Mouse (Mus musculus) hindbrain, postnatal 0 days (tissue): ENCODE data around the gene Dock10. TPM values are rescaled to one million over a fixed set of nuclear protein-coding genes. Genes with fewer than 3 reads are reported as not detected.
A peak's percentile ranks its signal among the peaks of the same experiment; 100 is the strongest.

Experiments used
- ATAC-seq: fragments of 200-750 bp; cut with Nextera tagmentation; 2 replicates; pipeline ENCODE4 v1.8.0; 2017; ENCODE audit warnings: mild to moderate bottlenecking, moderate TSS enrichment, moderate library complexity
- DNase-seq: peaks from one replicate; pipeline ENCODE4 v3.0.0-alpha.2; 2015; ENCODE audit warnings: low spot score
- H3K27ac ChIP-seq: fragments of 300-500 bp; sonication (generic); 2 replicates; pipeline ENCODE4 v1.5.1; 2014; ENCODE audit warnings: mild to moderate bottlenecking
- H3K27me3 ChIP-seq: fragments of 300-500 bp; sonication (generic); 2 replicates; pipeline ENCODE4 v1.6.1; 2014; ENCODE audit warnings: low read length, mixed read lengths; ENCODE audit not compliant: insufficient read depth
- H3K36me3 ChIP-seq: fragments of 300-500 bp; sonication (generic); 2 replicates; pipeline ENCODE4 v1.6.1; 2014; ENCODE audit warnings: low read length, mixed read lengths; ENCODE audit not compliant: insufficient read depth
- H3K4me1 ChIP-seq: fragments of 300-500 bp; sonication (generic); 2 replicates; pipeline ENCODE4 v1.6.1; 2014; ENCODE audit warnings: antibody characterized with exemption, low read length, mixed read lengths; ENCODE audit not compliant: insufficient read depth
- H3K4me2 ChIP-seq: fragments of 300-500 bp; sonication (generic); 2 replicates; pipeline ENCODE4 v1.6.1; 2014; ENCODE audit warnings: low read depth, mild to moderate bottlenecking, low read length, moderate library complexity, mixed read lengths
- H3K4me3 ChIP-seq: fragments of 300-500 bp; sonication (generic); 2 replicates; pipeline ENCODE4 v1.5.1; 2014; ENCODE audit warnings: low read length
- H3K9ac ChIP-seq: fragments of 300-500 bp; sonication (generic); replicated peaks from 2 replicates; pipeline ENCODE4 v1.6.1; 2014; ENCODE audit warnings: mild to moderate bottlenecking, low read length, moderate library complexity, mixed read lengths
- H3K9me3 ChIP-seq: fragments of 300-500 bp; sonication (generic); 2 replicates; pipeline ENCODE4 v1.6.1; 2016; ENCODE audit warnings: low read length, mixed read lengths
- CTCF ChIP-seq: IDR thresholded peaks from 2 replicates; pipeline ENCODE4 v1.5.1; 2016; ENCODE audit warnings: antibody characterized with exemption, control low read depth, low read depth
- WGBS: fragments of 180-500 bp; shearing (Covaris S2); extraction: QIAGEN DNeasy Blood & Tissue Kit; methylation state at CpG from one replicate; pipeline ENCODE4 v1.1.7; 2014; 5-methylcytosine and 5-hydroxymethylcytosine counted together
- polyA plus RNA-seq: library from polyadenylated mRNA; unstranded; fragments of >200 nt; fragmentation: Nextera tagmentation; extraction: Ambion mirVana; gene quantifications from 2 replicates; pipeline ENCODE4 v1.2.1, GENCODE M21; 2015
- total RNA-seq: library from RNA; depleted of rRNA; stranded (reverse); fragments of >200 nt; gene quantifications from 2 replicates; pipeline ENCODE4 v1.2.3, GENCODE M21; 2014

Dock10 gene
- total and polyA plus RNA-seq, 2 experiments from 2014 or later = 4.8 to 21.6 TPM

DNA sequence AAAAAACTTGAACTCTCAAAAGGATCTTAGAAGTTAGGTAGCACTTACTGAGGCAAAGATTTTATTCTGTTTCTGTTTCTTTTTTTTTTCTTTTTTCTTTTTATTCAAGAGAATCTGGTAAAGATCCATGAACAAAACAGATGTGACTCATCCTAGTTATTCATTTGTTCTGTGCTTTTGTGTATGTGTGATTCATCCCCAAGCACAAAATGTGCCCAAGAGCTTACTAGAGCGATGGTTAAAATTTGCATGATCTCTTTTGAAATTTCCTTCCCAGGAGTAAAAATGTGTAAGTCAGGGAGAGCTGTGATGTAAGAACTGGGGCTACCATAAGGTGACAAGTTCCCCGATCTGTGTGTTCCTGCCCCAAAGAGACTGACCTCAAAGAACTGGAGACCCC is 155.2 kb downstream of the Dock10 start:
- H3K27me3 ChIP-seq = no peaks in the 10 kb centered on the region
- 91% methylated on average over 2 of the region's 2 CpGs for WGBS
- peaks cover 4% of the 10 kb centered on the region; the same call in 1 of the 2 replicates for H3K4me1 ChIP-seq
- ATAC-seq (no peak), DNase-seq (no peak)
- no peaks in the 10 kb centered on the region for H3K36me3 ChIP-seq
- no peak for TF ChIP-seq CTCF
- H3K27ac ChIP-seq = no peak overlapping the region
- H3K4me3 ChIP-seq = no peak overlapping the region
- no peak overlapping the region for H3K9ac ChIP-seq
- H3K9me3 ChIP-seq = no peaks in the 10 kb centered on the region
- no peak overlapping the region for H3K4me2 ChIP-seq

DNA sequence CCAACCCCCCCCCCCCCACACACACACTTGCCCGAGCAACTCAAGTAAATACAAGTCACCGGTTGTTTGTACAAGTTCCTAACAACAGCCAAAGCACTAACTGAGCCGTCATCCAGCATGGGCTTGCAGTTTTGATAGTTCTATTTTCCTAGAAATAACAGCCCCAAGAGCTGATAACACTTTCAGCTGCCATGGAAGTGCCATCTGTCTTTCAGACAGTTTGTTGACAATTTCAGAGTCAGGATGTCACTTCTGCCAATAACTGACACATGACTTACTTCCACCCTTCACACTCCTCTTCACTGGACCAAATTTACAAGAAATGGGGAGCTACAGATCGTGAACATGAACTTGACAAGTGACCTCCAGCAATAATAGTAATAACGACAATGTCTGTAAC is 175.0 kb downstream of the Dock10 start:
- DNase-seq (no peak), ATAC-seq (no peak)
- Histone ChIP-seq H3K27me3 (no peaks in the 10 kb centered on the region), H3K9ac (no peak overlapping the region), H3K36me3 (no peaks in the 10 kb centered on the region), H3K27ac (no peak overlapping the region), H3K4me2 (no peak overlapping the region), H3K9me3 (no peaks in the 10 kb centered on the region), H3K4me3 (no peak overlapping the region), H3K4me1 (no peaks in the 10 kb centered on the region)
- 87% methylated on average over 5 of the region's 5 CpGs for WGBS
- TF ChIP-seq CTCF = no peak

DNA sequence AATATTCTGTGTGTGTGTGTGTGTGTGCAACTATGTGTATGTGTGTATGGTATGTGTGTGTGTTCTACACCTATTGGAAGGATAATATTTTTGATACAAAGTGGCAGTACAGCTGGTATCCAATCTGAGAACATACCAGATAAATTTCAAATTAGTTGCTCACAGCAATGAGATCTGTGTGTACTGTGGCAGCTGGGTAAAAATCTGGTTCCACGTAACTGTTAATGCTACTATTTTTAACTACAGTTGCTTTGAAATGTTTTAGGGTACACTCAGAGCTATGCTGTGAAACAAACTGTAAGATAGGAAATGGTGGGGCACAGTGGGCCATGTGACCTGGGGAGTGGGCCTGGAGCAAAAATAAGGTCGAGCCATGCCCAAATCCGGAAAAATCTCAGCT is 176.1 kb downstream of the Dock10 start:
- 85% methylated on average over 3 of the region's 3 CpGs for WGBS
- H3K36me3 ChIP-seq = no peaks in the 10 kb centered on the region
- H3K4me3 ChIP-seq = no peak overlapping the region
- H3K4me1 ChIP-seq = no peaks in the 10 kb centered on the region
- H3K9me3 ChIP-seq = no peaks in the 10 kb centered on the region
- no peaks in the 10 kb centered on the region for H3K27me3 ChIP-seq
- DNase-seq (no peak), ATAC-seq (no peak)
- H3K4me2 ChIP-seq = no peak overlapping the region
- no peak overlapping the region for H3K9ac ChIP-seq
- H3K27ac ChIP-seq = no peak overlapping the region
- no peak for TF ChIP-seq CTCF

DNA sequence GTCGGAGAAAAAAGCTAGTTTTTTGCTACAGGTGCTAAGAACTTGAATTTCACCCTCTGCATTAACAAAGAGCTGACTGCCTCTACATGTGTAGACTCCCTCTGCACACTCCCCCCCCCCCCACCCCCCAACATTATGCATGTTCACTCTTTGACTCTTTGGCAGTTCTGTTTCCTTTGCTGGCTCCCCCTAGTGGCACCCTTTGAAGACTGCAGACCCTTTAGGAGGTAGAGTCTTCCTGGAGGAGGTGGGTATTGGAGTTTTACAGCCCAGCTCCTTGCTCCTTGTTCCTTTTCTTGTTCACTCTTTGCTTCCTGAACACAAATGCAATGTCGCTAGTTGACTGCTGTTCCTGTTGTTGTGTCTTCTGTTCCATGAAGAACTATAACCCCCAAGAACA is 181.4 kb downstream of the Dock10 start:
- Histone ChIP-seq H3K27me3 (no peaks in the 10 kb centered on the region), H3K4me1 (no peaks in the 10 kb centered on the region), H3K27ac (no peak overlapping the region), H3K9ac (no peak overlapping the region), H3K4me2 (no peak overlapping the region), H3K36me3 (no peaks in the 10 kb centered on the region), H3K9me3 (no peaks in the 10 kb centered on the region), H3K4me3 (no peak overlapping the region)
- peak; percentile 43 for TF ChIP-seq CTCF
- 97% methylated on average over 2 of the region's 2 CpGs for WGBS
- DNase-seq (no peak), ATAC-seq (no peak)

DNA sequence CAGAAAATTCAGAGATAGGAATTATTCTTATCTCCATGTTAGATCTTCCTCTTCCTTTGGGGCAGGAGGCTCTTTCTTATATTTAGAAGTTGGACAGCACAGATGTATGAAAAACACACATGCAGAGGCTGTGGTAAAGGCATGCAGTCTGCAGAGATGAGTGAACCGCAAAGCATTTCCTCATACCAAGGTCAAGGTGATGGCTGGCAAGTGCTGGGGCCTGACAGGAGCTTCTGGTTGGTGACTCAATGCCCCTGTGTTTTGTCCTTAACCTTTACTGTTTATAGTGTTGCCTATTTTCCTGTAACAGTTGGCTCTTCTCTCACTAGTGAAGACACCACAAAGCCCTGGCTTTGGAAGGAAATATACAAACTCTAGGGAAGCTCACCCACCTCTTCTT is 201.9 kb downstream of the Dock10 start:
- Histone ChIP-seq H3K27me3 (no peaks in the 10 kb centered on the region), H3K9me3 (no peaks in the 10 kb centered on the region), H3K27ac (no peak overlapping the region), H3K9ac (no peak overlapping the region), H3K4me3 (no peak overlapping the region), H3K4me2 (no peak overlapping the region), H3K36me3 (peaks cover 9% of the 10 kb centered on the region; the same call in 1 of the 2 replicates), H3K4me1 (no peaks in the 10 kb centered on the region)
- 100% methylated on average over 1 of the region's 1 CpGs for WGBS
- no peak for TF ChIP-seq CTCF
- DNase-seq (no peak), ATAC-seq (no peak)

DNA sequence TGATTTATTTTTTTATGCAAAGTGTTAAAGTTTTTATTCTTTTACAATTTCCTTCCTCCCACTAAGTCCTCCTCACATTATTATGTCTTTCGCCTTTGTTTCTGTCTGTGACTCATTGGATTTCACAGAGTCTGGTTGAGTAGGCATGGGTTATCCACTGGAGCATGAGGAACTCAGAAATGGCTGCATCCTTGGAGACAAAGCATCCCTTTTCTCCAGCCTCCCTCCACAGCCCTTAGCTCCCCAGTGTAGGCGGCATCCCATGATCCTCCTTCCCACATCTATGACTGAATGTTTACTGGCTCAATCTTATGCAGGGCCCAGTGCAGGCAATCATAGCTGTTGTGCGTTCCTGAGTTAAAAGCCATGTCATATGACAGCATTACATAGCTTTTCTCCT is 216.8 kb downstream of the Dock10 start:
- no peaks in the 10 kb centered on the region for H3K27me3 ChIP-seq
- no peak overlapping the region for H3K4me3 ChIP-seq
- TF ChIP-seq CTCF = no peak
- H3K36me3 ChIP-seq = peaks cover 10% of the 10 kb centered on the region; the same call in 1 of the 2 replicates
- no peak for DNase-seq
- H3K9ac ChIP-seq = no peak overlapping the region
- no peaks in the 10 kb centered on the region for H3K4me1 ChIP-seq
- H3K4me2 ChIP-seq = no peak overlapping the region
- peak; percentile 92 for ATAC-seq
- no peaks in the 10 kb centered on the region for H3K9me3 ChIP-seq
- WGBS = 74% methylated on average over 3 of the region's 3 CpGs
- H3K27ac ChIP-seq = no peak overlapping the region

DNA sequence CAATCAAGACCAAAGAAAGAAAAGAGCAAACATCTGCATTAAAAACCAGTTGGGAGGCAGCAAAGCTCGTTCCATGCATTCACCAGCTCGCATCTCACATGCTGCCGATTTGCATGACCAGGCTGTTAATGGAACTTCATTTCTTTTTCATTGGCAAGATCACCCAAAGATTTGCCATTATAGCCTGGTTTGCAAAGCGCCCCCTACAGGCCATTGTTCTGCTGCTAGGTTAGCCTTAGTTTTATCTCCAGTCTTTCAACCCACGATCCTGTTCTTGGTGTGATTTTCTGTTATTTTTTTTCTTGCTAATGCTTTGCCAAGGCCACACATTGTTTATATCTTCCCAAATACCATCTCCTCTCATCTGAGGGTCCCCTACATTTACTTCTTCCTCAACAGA is 236.1 kb downstream of the Dock10 start:
- WGBS = 69% methylated on average over 5 of the region's 5 CpGs

More for the DNA sequence above, 236.1 kb downstream of the Dock10 start:
- peak; percentile 40 for TF ChIP-seq CTCF
- Histone ChIP-seq H3K9ac (no peak overlapping the region), H3K36me3 (no peaks in the 10 kb centered on the region; the same call in 1 of the 2 replicates), H3K4me3 (no peak overlapping the region), H3K27me3 (no peaks in the 10 kb centered on the region), H3K4me2 (no peak overlapping the region), H3K9me3 (no peaks in the 10 kb centered on the region), H3K4me1 (no peaks in the 10 kb centered on the region), H3K27ac (no peak overlapping the region)
- ATAC-seq = no peak
- no peak for DNase-seq
